Mouse (Mus musculus) kidney, adult 2 months (tissue): Measurements from ENCODE around the gene Ctns. TPM values are rescaled to one million over a fixed set of nuclear protein-coding genes. Genes with fewer than 3 reads are reported as not detected.

ENCODE experiments used
- DNase-seq: peaks from one replicate; pipeline ENCODE4 v3.0.0; 2021
- H3K27ac ChIP-seq: fragments of 200-500 bp; 2 replicates; pipeline ENCODE4 v1.5.1; 2012; ENCODE audit warnings: low read depth, low read length, control low read depth, inconsistent platforms; ENCODE audit not compliant: insufficient read depth
- H3K27me3 ChIP-seq: fragments of 200-500 bp; replicated peaks from 2 replicates; pipeline ENCODE4 v1.6.1; 2012; ENCODE audit warnings: mild to moderate bottlenecking, moderate library complexity, low read length, inconsistent platforms; ENCODE audit not compliant: control insufficient read depth, insufficient read depth
- H3K36me3 ChIP-seq: fragments of 200-500 bp; 2 replicates; pipeline ENCODE4 v1.6.1; 2012; ENCODE audit warnings: mild to moderate bottlenecking, moderate library complexity, low read length, inconsistent platforms; ENCODE audit not compliant: control insufficient read depth, insufficient read depth
- H3K4me1 ChIP-seq: fragments of 200-500 bp; 2 replicates; pipeline ENCODE4 v1.6.1; 2011; ENCODE audit warnings: low read length; ENCODE audit not compliant: control insufficient read depth, insufficient read depth
- H3K4me3 ChIP-seq: fragments of 200-500 bp; 2 replicates; pipeline ENCODE4 v1.5.1; 2011; ENCODE audit warnings: mild to moderate bottlenecking, low read depth, low read length, control low read depth; ENCODE audit not compliant: insufficient read depth
- CTCF ChIP-seq: fragments of 200-500 bp; conservative IDR thresholded peaks from 2 replicates; pipeline ENCODE4 v1.5.1; 2011; ENCODE audit warnings: low read depth, mild to moderate bottlenecking, control low read depth, low read length, moderate library complexity, mixed read lengths; ENCODE audit not compliant: insufficient read depth, insufficient read length
- POLR2A ChIP-seq: fragments of 200-500 bp; IDR thresholded peaks from one replicate; pipeline ENCODE4 v1.6.1; 2011; ENCODE audit warnings: low read depth, low read length, control low read depth
- WGBS: fragments of 180-500 bp; shearing (Covaris S2); methylation state at CpG from one replicate; pipeline ENCODE4 v1.1.7; 2018; 5-methylcytosine and 5-hydroxymethylcytosine counted together
- polyA plus RNA-seq: library from polyadenylated mRNA; depleted of rRNA; stranded (reverse); fragments of >200 nt; gene quantifications from 2 replicates; pipeline ENCODE4 v1.2.3, GENCODE M21; 2012; rRNA removed

Gene Ctns
- polyA plus RNA-seq, 1 experiment, result 37.5 TPM

DNA sequence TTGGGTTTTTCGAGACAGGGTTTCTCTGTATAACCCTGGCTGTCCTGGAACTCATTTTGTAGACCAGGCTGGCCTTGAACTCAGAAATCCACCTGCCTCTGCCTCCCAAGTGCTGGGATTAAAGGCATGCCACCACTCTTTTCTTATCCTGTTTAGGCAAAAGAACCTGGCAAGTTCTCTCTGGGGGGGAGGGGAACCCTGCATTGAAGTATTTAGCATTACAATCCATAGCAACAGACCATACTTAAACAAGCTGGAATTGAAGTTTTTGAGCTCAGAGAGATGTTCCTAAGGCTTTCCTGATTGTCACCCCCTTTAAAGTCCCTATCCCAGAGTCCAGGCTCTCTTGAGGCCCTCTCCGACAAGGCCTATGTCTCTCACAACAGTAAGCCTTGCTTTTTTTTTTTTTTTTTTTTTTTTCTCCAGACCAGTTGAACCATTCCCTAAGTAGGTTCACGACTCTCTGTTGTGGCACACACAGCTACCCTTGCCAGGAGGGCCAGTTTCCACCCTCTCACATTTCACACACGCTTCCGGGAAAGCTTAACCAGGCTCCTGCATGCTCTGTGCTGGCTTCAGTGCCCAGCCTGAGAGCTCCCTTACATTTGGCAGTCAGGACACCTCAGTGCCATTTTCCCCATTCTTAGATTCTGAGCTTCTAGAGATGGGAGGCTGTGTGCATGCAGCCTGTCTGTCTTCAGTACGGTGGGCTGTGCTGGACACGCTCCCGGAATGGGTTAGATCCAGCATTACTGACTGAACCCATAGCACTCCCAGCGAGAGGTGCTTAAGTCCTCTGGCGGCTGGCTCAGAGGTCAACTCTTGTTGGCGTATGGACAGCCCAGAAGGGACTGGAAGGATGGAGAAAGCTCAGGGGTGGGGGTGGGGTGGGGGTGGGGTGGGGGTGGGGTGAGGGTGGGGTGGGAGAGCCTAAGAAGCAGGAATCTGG lies 52.5 kb downstream of the Ctns start:
- Histone ChIP-seq H3K27ac (peak overlapping the region; percentile 79; the same call in 1 of the 2 replicates), H3K36me3 (no peaks in the 10 kb centered on the region), H3K27me3 (no peaks in the 10 kb centered on the region), H3K4me1 (peaks cover 2% of the 10 kb centered on the region; the same call in 1 of the 2 replicates), H3K4me3 (no peak overlapping the region)
- no peak for TF ChIP-seq POLR2A
- TF ChIP-seq CTCF, result no peak
- DNase-seq, result peak; percentile 60
- 49% methylated on average over 11 of the region's 11 CpGs for WGBS

DNA sequence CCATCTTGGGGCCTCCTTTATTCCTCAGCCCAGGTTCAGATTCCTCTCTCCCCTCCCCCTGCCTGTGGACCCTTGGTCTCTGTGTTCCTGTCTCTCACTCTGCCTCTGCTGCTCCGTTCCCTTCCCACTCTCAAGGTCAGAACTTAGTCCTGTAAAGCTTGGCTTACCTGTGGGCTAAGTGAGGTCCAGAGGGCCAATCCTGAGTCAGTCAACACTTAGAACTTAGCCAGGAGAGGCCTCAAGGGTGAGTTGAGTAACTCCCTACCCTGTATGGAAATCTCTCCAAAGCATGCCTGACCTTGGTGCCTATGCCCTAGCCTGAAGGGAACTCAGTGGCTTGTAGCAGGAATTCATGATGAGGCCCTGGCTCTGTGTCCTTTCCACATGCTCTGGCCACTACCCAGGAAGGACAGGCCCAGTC lies 54.6 kb downstream of the Ctns start:
- H3K36me3 ChIP-seq, result no peaks in the 10 kb centered on the region
- no peak overlapping the region for H3K4me3 ChIP-seq
- 84% methylated on average over 1 of the region's 1 CpGs for WGBS
- no peaks in the 10 kb centered on the region for H3K27me3 ChIP-seq
- peaks cover 2% of the 10 kb centered on the region; the same call in 1 of the 2 replicates for H3K4me1 ChIP-seq
- TF ChIP-seq POLR2A, result no peak
- no peak for TF ChIP-seq CTCF
- H3K27ac ChIP-seq, result peak overlapping the region; percentile 89
- DNase-seq, result peak; percentile 73

DNA sequence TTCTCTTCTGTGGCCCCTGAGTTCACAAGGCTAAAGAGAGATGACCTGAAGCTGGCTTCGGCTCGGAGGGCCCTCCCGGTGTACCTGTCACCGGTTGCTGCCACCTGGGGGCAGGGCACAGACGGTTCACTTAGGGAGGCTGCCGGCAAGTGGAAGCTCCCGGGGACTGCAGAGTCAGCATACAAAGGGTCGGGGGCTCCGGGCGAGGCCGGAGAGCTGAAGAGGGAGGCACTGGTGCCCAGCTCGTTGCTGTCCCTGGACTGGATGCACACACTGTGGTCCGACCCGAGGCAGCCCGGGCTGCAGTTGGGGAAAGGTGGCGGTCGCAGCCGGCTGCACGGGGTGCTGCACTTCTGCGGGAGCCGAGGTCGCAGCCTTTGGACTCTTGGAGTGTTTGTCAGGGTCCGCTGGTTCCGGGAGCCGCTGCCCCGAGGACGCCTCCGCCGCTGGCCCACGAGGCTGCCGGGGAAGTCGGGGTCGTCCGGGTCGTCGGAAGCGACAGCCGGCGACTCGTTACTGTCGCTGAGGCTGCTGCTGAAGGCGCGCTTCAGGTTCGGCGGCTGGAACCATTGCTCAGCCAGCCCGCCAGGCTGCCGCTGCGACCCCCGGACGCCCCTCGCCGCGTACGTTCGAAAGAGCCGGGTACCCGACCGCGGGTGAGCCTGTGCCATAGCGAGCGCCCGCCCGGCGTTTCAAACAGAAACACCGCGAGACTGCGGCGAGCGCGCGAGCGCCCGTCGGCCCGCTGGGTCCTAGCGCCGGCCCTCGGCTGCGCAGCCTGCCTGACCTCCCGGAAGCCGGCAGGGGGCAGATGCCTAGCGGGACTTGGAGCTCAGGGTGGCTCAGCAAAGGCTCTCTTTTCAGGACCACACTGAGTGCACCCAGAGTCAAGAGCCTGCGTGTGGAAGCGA lies 61.0 kb downstream of the Ctns start, which contains the start of gene Haspin:
TSS of gene Haspin (minus strand) at position 704 of the 911 bp plus-strand sequence.
- peak within 1 kb of the TSS; percentile 64 for H3K4me3 ChIP-seq
- no peaks in the 10 kb centered on the region for H3K36me3 ChIP-seq
- 0 out of 2 replicates have a peak, but pooled peaks cover 3% of the 10 kb centered on the region for H3K4me1 ChIP-seq
- under 1% methylated on average over 84 of the region's 84 CpGs for WGBS
- TF ChIP-seq POLR2A (no peak), CTCF (peak; percentile 84)
- no peaks in the 10 kb centered on the region for H3K27me3 ChIP-seq
- H3K27ac ChIP-seq, result no peak within 1 kb of the TSS
- DNase-seq, result peak; percentile 94

DNA sequence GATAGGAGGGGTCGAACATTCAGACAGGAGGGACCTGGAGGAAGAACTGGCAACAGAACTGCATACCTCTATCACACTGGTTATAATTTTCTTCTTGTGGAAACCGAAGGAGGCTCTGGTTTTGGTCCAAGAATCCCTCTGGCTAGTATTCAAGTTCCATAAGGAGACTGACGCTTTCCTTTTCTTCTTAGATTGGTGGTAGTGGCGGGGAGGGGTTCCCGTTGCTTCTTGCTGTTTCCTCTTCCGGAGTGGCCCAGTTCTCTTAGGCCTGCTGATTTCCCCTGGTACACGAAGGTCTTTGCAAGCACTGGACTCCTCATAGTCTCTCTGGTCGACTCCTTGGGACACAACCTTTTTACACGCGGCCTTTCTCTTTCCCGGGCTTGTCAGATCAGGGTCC lies 61.7 kb downstream of the Ctns start:
- Histone ChIP-seq H3K4me3 (peak overlapping the region; percentile 64), H3K27ac (no peak overlapping the region), H3K27me3 (no peaks in the 10 kb centered on the region), H3K36me3 (no peaks in the 10 kb centered on the region), H3K4me1 (0 out of 2 replicates have a peak, but pooled peaks cover 3% of the 10 kb centered on the region)
- DNase-seq, result peak; percentile 23
- WGBS, result 7% methylated on average over 11 of the region's 11 CpGs
- TF ChIP-seq POLR2A, result no peak
- TF ChIP-seq CTCF, result no peak

DNA sequence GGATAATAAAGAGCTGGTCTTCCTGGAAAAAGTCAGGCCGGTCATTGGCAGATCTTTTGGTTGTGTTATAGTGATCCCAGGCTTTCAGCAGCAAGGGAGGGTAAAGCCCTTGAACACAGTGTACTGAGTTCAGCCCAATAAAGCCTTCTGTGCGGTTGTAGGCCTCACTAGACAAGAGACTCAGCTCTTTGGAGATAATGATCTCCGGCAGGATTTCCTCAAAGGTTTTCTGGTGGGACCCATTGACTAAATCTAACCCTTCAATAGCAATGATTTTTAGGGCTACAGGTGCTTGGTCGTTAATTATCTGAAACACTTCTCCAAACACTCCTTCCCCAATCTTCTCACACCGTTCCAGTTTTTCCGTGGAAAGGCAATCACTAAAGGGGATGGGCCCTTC lies 62.3 kb downstream of the Ctns start:
- H3K4me3 ChIP-seq, result peak overlapping the region; percentile 64
- WGBS, result 55% methylated on average over 6 of the region's 6 CpGs
- no peak overlapping the region for H3K27ac ChIP-seq
- H3K27me3 ChIP-seq, result no peaks in the 10 kb centered on the region
- H3K4me1 ChIP-seq, result 0 out of 2 replicates have a peak, but pooled peaks cover 3% of the 10 kb centered on the region
- TF ChIP-seq CTCF (no peak), POLR2A (no peak)
- no peaks in the 10 kb centered on the region for H3K36me3 ChIP-seq
- DNase-seq, result no peak

DNA sequence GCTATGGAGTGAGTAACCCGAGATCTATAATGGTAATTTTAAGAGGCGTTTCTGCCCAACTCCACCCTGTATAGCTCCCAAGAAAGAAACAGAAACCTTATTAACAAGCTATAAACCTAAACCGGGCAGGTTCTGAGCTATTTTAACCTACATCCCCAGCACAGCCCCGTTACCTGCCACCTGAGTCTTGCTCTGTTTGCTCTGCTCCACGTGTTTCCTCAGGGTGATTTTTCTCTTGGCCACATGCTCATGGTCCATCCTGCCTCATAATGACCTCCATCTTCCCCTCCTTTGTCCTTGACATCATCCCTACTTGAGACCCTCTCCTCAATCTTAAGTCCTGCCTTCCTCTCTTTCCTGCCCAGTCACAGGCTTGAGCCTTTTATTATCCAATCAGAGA lies 64.6 kb downstream of the Ctns start:
- no peak for TF ChIP-seq POLR2A
- 73% methylated on average over 5 of the region's 5 CpGs for WGBS

More for the DNA sequence above, 64.6 kb downstream of the Ctns start:
- no peak for DNase-seq
- H3K36me3 ChIP-seq, result no peaks in the 10 kb centered on the region
- H3K4me1 ChIP-seq, result peaks cover 3% of the 10 kb centered on the region; the same call in 1 of the 2 replicates
- H3K27ac ChIP-seq, result no peak overlapping the region
- H3K27me3 ChIP-seq, result no peaks in the 10 kb centered on the region
- no peak overlapping the region for H3K4me3 ChIP-seq

Other genes with a start within 250 kb of the Ctns start
- gene Atp2a3, start 237.9 kb downstream of the Ctns start, polyA plus RNA-seq, result 24.3 and 28.7 TPM in 2 replicates
- gene P2rx1, start 199.9 kb downstream of the Ctns start, polyA plus RNA-seq, result 4.8 and 6.3 TPM in 2 replicates
- 1.0 and 1.1 TPM in 2 replicates for gene Camkk1, start 180.0 kb downstream of the Ctns start, polyA plus RNA-seq
- gene Ncbp3, start 151.3 kb downstream of the Ctns start, polyA plus RNA-seq, result 2.2 and 2.9 TPM in 2 replicates
- gene Itgae, start 108.5 kb downstream of the Ctns start, polyA plus RNA-seq, result 0.60 and 1.0 TPM in 2 replicates
- 0.90 and 1.3 TPM in 2 replicates for gene Haspin, start 60.7 kb downstream of the Ctns start, polyA plus RNA-seq
- gene P2rx5, start 38.6 kb downstream of the Ctns start, polyA plus RNA-seq, result 7.4 and 8.7 TPM in 2 replicates
- 77.6 and 91.0 TPM in 2 replicates for gene Emc6, start 22.0 kb downstream of the Ctns start, polyA plus RNA-seq
- 86.5 and 104 TPM in 2 replicates for gene Tax1bp3, start 22.0 kb downstream of the Ctns start, polyA plus RNA-seq
- gene Shpk, start 418 bp upstream of the Ctns start, polyA plus RNA-seq, result 17.7 and 18.5 TPM in 2 replicates
- 0.16 and 0.18 TPM in 2 replicates for gene Trpv1, start 35.2 kb upstream of the Ctns start, polyA plus RNA-seq
- 0.05 TPM in 2 replicates for gene Trpv3, start 68.3 kb upstream of the Ctns start, polyA plus RNA-seq
- gene Aspa, start 130.6 kb upstream of the Ctns start, polyA plus RNA-seq, result 29.1 and 46.1 TPM in 2 replicates
- 0.03 TPM in 1 of 2 replicates, not detected in the other for gene Gm49340, start 130.7 kb upstream of the Ctns start, polyA plus RNA-seq
- 0.16 TPM in 1 of 2 replicates, not detected in the other for gene Spata22, start 130.7 kb upstream of the Ctns start, polyA plus RNA-seq
- 0.11 TPM in 1 of 2 replicates, not detected in the other for gene Olfr20, start 151.7 kb upstream of the Ctns start, polyA plus RNA-seq
- not detected in 2 replicates for gene Olfr376, start 172.2 kb upstream of the Ctns start, polyA plus RNA-seq
- not detected in 2 replicates for gene Olfr1, start 200.6 kb upstream of the Ctns start, polyA plus RNA-seq
- not detected in 2 replicates for gene Olfr378, start 229.4 kb upstream of the Ctns start, polyA plus RNA-seq